9 mouse cellular contexts compared by ENCODE assay signal in genomic region chr2:152412526-152413157, GRCm38 (mm10). TPM values are rescaled to one million over a fixed set of nuclear protein-coding genes. Genes with fewer than 3 reads are reported as not detected.
A peak's percentile ranks its signal among the peaks of the same experiment; 100 is the strongest.
DNase-seq lines count a peak whose midpoint lies in the region; ATAC-seq lines count a peak whose summit lies in the region.
"Had no signal": no experiment of that assay in that cellular context is flagged by ENCODE, and none has a peak within 500 bp of the region (broad histone marks: within the 10 kb centered on the region; RNA-seq: fewer than 3 reads in every experiment).

No protein-coding gene starts in this region.

- peaks cover 4% of the 10 kb centered on the region; the same call in 1 of the 2 replicates for H3K36me3 ChIP-seq in kidney, embryonic 14.5 days (ENCODE audit: control insufficient read depth, insufficient read depth, low read length)
- no peaks in the 10 kb centered on the region for H3K36me3 ChIP-seq in embryonic facial prominence, embryonic 15.5 days
- no peaks in the 10 kb centered on the region; the same call in 1 of the 2 replicates for H3K36me3 ChIP-seq in neural tube, embryonic 15.5 days

- H3K27me3 ChIP-seq in kidney, embryonic 14.5 days (ENCODE audit: control insufficient read depth, insufficient read depth, low read length), result no peaks in the 10 kb centered on the region
- no peaks in the 10 kb centered on the region for H3K27me3 ChIP-seq in embryonic facial prominence, embryonic 15.5 days
- H3K27me3 ChIP-seq in neural tube, embryonic 15.5 days (replicated peaks), result no peaks in the 10 kb centered on the region

- no peak for DNase-seq in kidney, adult 9 months
- DNase-seq in kidney, postnatal 4 days, result peak; percentile 37 to 53
- no peak for DNase-seq in gastrocnemius, postnatal 10 days
- DNase-seq in lung, adult 18-20 months, result no peak

- no peak for ATAC-seq in kidney, embryonic 14.5 days (ENCODE audit: low FRiP score, low TSS enrichment)
- no peak for ATAC-seq in embryonic facial prominence, embryonic 15.5 days (ENCODE audit: insufficient number of reproducible peaks, low FRiP score, low TSS enrichment, low read depth)
- ATAC-seq in neural tube, embryonic 15.5 days (ENCODE audit: low FRiP score), result no peak
- no peak for ATAC-seq in activated CD4-positive, CD25-positive, alpha-beta regulatory T cell, adult 4 months

- 5% methylated on average over 15 of the region's 15 CpGs for WGBS in kidney, embryonic 14.5 days
- WGBS in embryonic facial prominence, embryonic 15.5 days, result 4% methylated on average over 15 of the region's 15 CpGs
- WGBS in neural tube, embryonic 15.5 days, result 5% methylated on average over 15 of the region's 15 CpGs

- H3K9me3 ChIP-seq in kidney, embryonic 14.5 days (ENCODE audit: control insufficient read depth, low read length), result peaks cover 6% of the 10 kb centered on the region; the same call in 1 of the 2 replicates
- 0 out of 2 replicates have a peak, but pooled peaks cover 5% of the 10 kb centered on the region for H3K9me3 ChIP-seq in embryonic facial prominence, embryonic 15.5 days (replicated peaks)
- H3K9me3 ChIP-seq in neural tube, embryonic 15.5 days (replicated peaks), result no peaks in the 10 kb centered on the region

- H3K9ac ChIP-seq in kidney, embryonic 14.5 days (ENCODE audit: low read depth, low read length), result peak overlapping the region; percentile 97
- H3K9ac ChIP-seq in embryonic facial prominence, embryonic 15.5 days, result peak overlapping the region; percentile 96
- peak overlapping the region; percentile 86 for H3K9ac ChIP-seq in neural tube, embryonic 15.5 days (replicated peaks)

- peak overlapping the region; percentile 99 for H3K27ac ChIP-seq in kidney, embryonic 14.5 days (ENCODE audit: low read depth, low read length)
- H3K27ac ChIP-seq in embryonic facial prominence, embryonic 15.5 days (replicated peaks), result peak overlapping the region; percentile 98
- H3K27ac ChIP-seq in neural tube, embryonic 15.5 days (replicated peaks), result peak overlapping the region; percentile 98

- peaks cover 28% of the 10 kb centered on the region for H3K4me1 ChIP-seq in kidney, embryonic 14.5 days (ENCODE audit: control insufficient read depth, insufficient read depth, low read length)
- H3K4me1 ChIP-seq in embryonic facial prominence, embryonic 15.5 days, result peaks cover 38% of the 10 kb centered on the region
- peaks cover 51% of the 10 kb centered on the region for H3K4me1 ChIP-seq in neural tube, embryonic 15.5 days

- peak overlapping the region; percentile 94 for H3K4me2 ChIP-seq in kidney, embryonic 14.5 days (replicated peaks; ENCODE audit: low read depth, low read length)
- peak overlapping the region; percentile 81 for H3K4me2 ChIP-seq in embryonic facial prominence, embryonic 15.5 days (replicated peaks)
- peak overlapping the region; percentile 91 for H3K4me2 ChIP-seq in neural tube, embryonic 15.5 days

- peak overlapping the region; percentile 84 for H3K4me3 ChIP-seq in kidney, embryonic 14.5 days (ENCODE audit: low read length)
- peak overlapping the region; percentile 63 for H3K4me3 ChIP-seq in embryonic facial prominence, embryonic 15.5 days (replicated peaks)
- H3K4me3 ChIP-seq in neural tube, embryonic 15.5 days (replicated peaks), result peak overlapping the region; percentile 86

RNA-seq across cellular contexts. Expression of gene Zcchc3, which starts 2.2 kb away (rescaled TPM):
- polyA plus RNA-seq in kidney, embryonic 14.5 days (2014; fragmentation: Nextera tagmentation; extraction: Ambion mirVana), result 51.1 and 62.2 TPM in 2 replicates
- polyA plus RNA-seq in embryonic facial prominence, embryonic 15.5 days (2015; fragmentation: Nextera tagmentation; extraction: Ambion mirVana), result 37.5 and 40.1 TPM in 2 replicates
- polyA plus RNA-seq in neural tube, embryonic 15.5 days (2015; fragmentation: Nextera tagmentation; extraction: Ambion mirVana), result 17.5 and 18.7 TPM in 2 replicates
- total RNA-seq in gastrocnemius, postnatal 10 days (2021), result 1 to 10 TPM; 4.7 to 5.6 TPM
- under 1 TPM; 0.70 to 0.74 TPM for polyA plus RNA-seq in activated CD4-positive, CD25-positive, alpha-beta regulatory T cell, adult 4 months (2017; shearing (Covaris generic))

RNA-seq across cellular contexts. Expression of gene 6820408C15Rik, which starts 2.7 kb away (rescaled TPM):
- polyA plus RNA-seq in kidney, embryonic 14.5 days (2014; fragmentation: Nextera tagmentation; extraction: Ambion mirVana), result 0.37 TPM in 2 replicates
- polyA plus RNA-seq in embryonic facial prominence, embryonic 15.5 days (2015; fragmentation: Nextera tagmentation; extraction: Ambion mirVana), result 9.4 and 15.2 TPM in 2 replicates
- 1.2 and 1.5 TPM in 2 replicates for polyA plus RNA-seq in neural tube, embryonic 15.5 days (2015; fragmentation: Nextera tagmentation; extraction: Ambion mirVana)
- total RNA-seq in gastrocnemius, postnatal 10 days (2021), result not detected
- not detected for polyA plus RNA-seq in activated CD4-positive, CD25-positive, alpha-beta regulatory T cell, adult 4 months (2017; shearing (Covaris generic))

RNA-seq across cellular contexts. Expression of gene Sox12, which starts 14.8 kb away (rescaled TPM):
- 22.3 and 25.3 TPM in 2 replicates for polyA plus RNA-seq in kidney, embryonic 14.5 days (2014; fragmentation: Nextera tagmentation; extraction: Ambion mirVana)
- polyA plus RNA-seq in embryonic facial prominence, embryonic 15.5 days (2015; fragmentation: Nextera tagmentation; extraction: Ambion mirVana), result 7.7 and 7.9 TPM in 2 replicates
- 10.1 and 12.1 TPM in 2 replicates for polyA plus RNA-seq in neural tube, embryonic 15.5 days (2015; fragmentation: Nextera tagmentation; extraction: Ambion mirVana)
- 1 to 10 TPM; 6.7 to 9.4 TPM for total RNA-seq in gastrocnemius, postnatal 10 days (2021)
- under 1 TPM; 0.30 to 0.33 TPM for polyA plus RNA-seq in activated CD4-positive, CD25-positive, alpha-beta regulatory T cell, adult 4 months (2017; shearing (Covaris generic))

RNA-seq across cellular contexts. Expression of gene Nrsn2, which starts 36.2 kb away (rescaled TPM):
- polyA plus RNA-seq in kidney, embryonic 14.5 days (2014; fragmentation: Nextera tagmentation; extraction: Ambion mirVana), result 1.7 and 2.4 TPM in 2 replicates
- polyA plus RNA-seq in embryonic facial prominence, embryonic 15.5 days (2015; fragmentation: Nextera tagmentation; extraction: Ambion mirVana), result 1.0 and 1.3 TPM in 2 replicates
- polyA plus RNA-seq in neural tube, embryonic 15.5 days (2015; fragmentation: Nextera tagmentation; extraction: Ambion mirVana), result 50.9 and 60.3 TPM in 2 replicates
- under 1 TPM in 1 of 2 experiments, not detected in 1; 0.18 TPM for total RNA-seq in gastrocnemius, postnatal 10 days (2021)
- not detected for polyA plus RNA-seq in activated CD4-positive, CD25-positive, alpha-beta regulatory T cell, adult 4 months (2017; shearing (Covaris generic))
- total RNA-seq: granulocyte monocyte progenitor cell, adult 5-6 weeks had no signal

RNA-seq across cellular contexts. Expression of gene Defb23, which starts 51.8 kb away (rescaled TPM):
- not detected in 2 replicates for polyA plus RNA-seq in kidney, embryonic 14.5 days (2014; fragmentation: Nextera tagmentation; extraction: Ambion mirVana)
- polyA plus RNA-seq in embryonic facial prominence, embryonic 15.5 days (2015; fragmentation: Nextera tagmentation; extraction: Ambion mirVana), result not detected in 2 replicates
- polyA plus RNA-seq in neural tube, embryonic 15.5 days (2015; fragmentation: Nextera tagmentation; extraction: Ambion mirVana), result not detected in 2 replicates
- total RNA-seq in gastrocnemius, postnatal 10 days (2021), result not detected
- polyA plus RNA-seq in activated CD4-positive, CD25-positive, alpha-beta regulatory T cell, adult 4 months (2017; shearing (Covaris generic)), result not detected
- total RNA-seq: granulocyte monocyte progenitor cell, adult 5-6 weeks had no signal

Comparison
In these comparisons a context has a peak if more than half of its experiments do, and no peak if none do; other contexts are left out.
1. DNase-seq: peak in kidney, postnatal 4 days (2 of 2); none in kidney, adult 9 months (single experiment), gastrocnemius, postnatal 10 days (single experiment) and lung, adult 18-20 months (0 of 2).
2. RNA of gene Zcchc3, which starts 2.2 kb away (polyA plus RNA-seq): 51.1 to 62.2 TPM in kidney, embryonic 14.5 days, 37.5 to 40.1 TPM in embryonic facial prominence, embryonic 15.5 days and 17.5 to 18.7 TPM in neural tube, embryonic 15.5 days; 0.70 to 0.74 TPM in activated CD4-positive, CD25-positive, alpha-beta regulatory T cell, adult 4 months; every median in the first group is over 10 times any median in the second.
3. Peak in every context shown above with its lines, with median percentiles within 50 percentile points of each other: H3K27ac ChIP-seq, H3K4me2 ChIP-seq, H3K4me3 ChIP-seq and H3K9ac ChIP-seq.